31 mouse cellular contexts compared by ENCODE assay signal in genomic region chr11:120542376-120542775, GRCm38 (mm10). TPM values are rescaled to one million over a fixed set of nuclear protein-coding genes. Genes with fewer than 3 reads are reported as not detected.
DNase-seq lines count a peak whose midpoint lies in the region; ATAC-seq and TF ChIP-seq lines count a peak whose summit lies in the region.
"Had no signal": no experiment of that assay in that cellular context is flagged by ENCODE, and none has a peak within 500 bp of the region (broad histone marks: within the 10 kb centered on the region; RNA-seq: fewer than 3 reads in every experiment).

No protein-coding gene starts in this region.

- H3K9ac ChIP-seq in limb, embryonic 12.5 days (replicated peaks), result no peak overlapping the region
- H3K9ac ChIP-seq: embryonic facial prominence, embryonic 15.5 days; forebrain, embryonic 12.5 days; forebrain, postnatal 0 days; hindbrain, embryonic 15.5 days; limb, embryonic 15.5 days; liver, embryonic 14.5 days; lung, embryonic 14.5 days; midbrain, embryonic 15.5 days; neural tube, embryonic 15.5 days had no signal

- 88% methylated on average over 6 of the region's 6 CpGs for WGBS in limb, embryonic 12.5 days
- 84% methylated on average over 6 of the region's 6 CpGs for WGBS in limb, embryonic 10.5 days

- DNase-seq in gastrocnemius, adult 2 months, result no peak
- DNase-seq in gastrocnemius, adult 8-10 months (ENCODE audit: low spot score in 2 of 2), result no peak
- DNase-seq in kidney, adult 11 months, result peak; percentile 46
- DNase-seq in kidney, postnatal 4 days, result no peak
- DNase-seq in limb, embryonic 10.5 days (ENCODE audit: low spot score), result no peak
- DNase-seq in lung, postnatal 4 days, result no peak
- DNase-seq: B cell, adult 2 months; cerebellum, adult 8-10 months; cerebellum, postnatal 25 days; forebrain, postnatal 0 days; gastrocnemius, postnatal 25 days; right cerebral cortex, postnatal 14 days had no signal

- peaks cover 24% of the 10 kb centered on the region for H3K4me1 ChIP-seq in limb, embryonic 12.5 days (replicated peaks)
- peaks cover 29% of the 10 kb centered on the region for H3K4me1 ChIP-seq in limb, embryonic 10.5 days

- H3K9me3 ChIP-seq in limb, embryonic 12.5 days, result no peaks in the 10 kb centered on the region
- H3K9me3 ChIP-seq in limb, embryonic 10.5 days (replicated peaks), result no peaks in the 10 kb centered on the region
- H3K9me3 ChIP-seq: embryonic facial prominence, embryonic 10.5 days; embryonic facial prominence, embryonic 15.5 days; forebrain, embryonic 12.5 days; hindbrain, embryonic 10.5 days; hindbrain, embryonic 15.5 days; limb, embryonic 15.5 days; midbrain, embryonic 10.5 days; midbrain, embryonic 15.5 days; neural tube, embryonic 15.5 days had no signal

- intact Hi-C loops in gastrocnemius, adult 2 months (cut with DNase I), result loop anchor here (5.0 kb wide), 1 partner anchor 35 kb away; no protein-coding TSS in a partner anchor

- no peak for ATAC-seq in limb, embryonic 12.5 days (ENCODE audit: insufficient number of reproducible peaks, insufficient read depth, low FRiP score, low TSS enrichment, low read depth)
- ATAC-seq: forebrain, postnatal 0 days; inflammation-experienced regulatory T-cells, adult 6 months; midbrain, embryonic 15.5 days had no signal

- H3K4me2 ChIP-seq in limb, embryonic 12.5 days, result no peak overlapping the region
- H3K4me2 ChIP-seq: embryonic facial prominence, embryonic 15.5 days; forebrain, embryonic 12.5 days; hindbrain, embryonic 15.5 days; limb, embryonic 15.5 days; lung, embryonic 14.5 days; midbrain, embryonic 15.5 days; neural tube, embryonic 15.5 days had no signal

- H3K27ac ChIP-seq in gastrocnemius, adult 2 months, result peak overlapping the region; percentile 83
- H3K27ac ChIP-seq in limb, embryonic 12.5 days, result peak overlapping the region; percentile 4; the same call in 1 of the 2 replicates
- no peak overlapping the region for H3K27ac ChIP-seq in limb, embryonic 10.5 days
- H3K27ac ChIP-seq: embryonic facial prominence, embryonic 10.5 days; embryonic facial prominence, embryonic 15.5 days; forebrain, embryonic 12.5 days; hindbrain, embryonic 10.5 days; hindbrain, embryonic 15.5 days; layer of hippocampus, adult 2 months; limb, embryonic 15.5 days; liver, embryonic 14.5 days; midbrain, embryonic 10.5 days; midbrain, embryonic 15.5 days; neural tube, embryonic 15.5 days had no signal

- H3K4me3 ChIP-seq in gastrocnemius, adult 2 months, result no peak overlapping the region
- no peak overlapping the region for H3K4me3 ChIP-seq in limb, embryonic 12.5 days (replicated peaks)
- no peak overlapping the region for H3K4me3 ChIP-seq in limb, embryonic 10.5 days
- H3K4me3 ChIP-seq: embryonic facial prominence, embryonic 10.5 days; embryonic facial prominence, embryonic 15.5 days; forebrain, embryonic 12.5 days; hindbrain, embryonic 10.5 days; hindbrain, embryonic 15.5 days; layer of hippocampus, adult 2 months; limb, embryonic 15.5 days; midbrain, embryonic 10.5 days; midbrain, embryonic 15.5 days; neural tube, embryonic 15.5 days had no signal

- no peak for TF ChIP-seq CTCF in gastrocnemius, adult 2 months (IDR thresholded peaks at IDR 0.05)

- H3K36me3 ChIP-seq in limb, embryonic 12.5 days, result peaks cover 55% of the 10 kb centered on the region
- H3K36me3 ChIP-seq in limb, embryonic 10.5 days, result peaks cover 52% of the 10 kb centered on the region

- H3K27me3 ChIP-seq in limb, embryonic 12.5 days, result no peaks in the 10 kb centered on the region
- H3K27me3 ChIP-seq in limb, embryonic 10.5 days (ENCODE audit: low read depth, poor library complexity, severe bottlenecking), result no peaks in the 10 kb centered on the region
- H3K27me3 ChIP-seq: embryonic facial prominence, embryonic 15.5 days; forebrain, embryonic 12.5 days; hindbrain, embryonic 15.5 days; limb, embryonic 15.5 days; midbrain, embryonic 15.5 days; neural tube, embryonic 15.5 days had no signal

RNA-seq across cellular contexts. Expression of gene Mcrip1, which starts 7.2 kb away (rescaled TPM):
- 10 to 100 TPM; 21.7 to 22.1 TPM for total RNA-seq in gastrocnemius, adult 2 months (2021)
- 10 to 100 TPM; 18.6 to 20.5 (median 20.1) TPM for total RNA-seq in gastrocnemius, adult 8-10 months (2022)
- polyA plus RNA-seq in limb, embryonic 12.5 days (2016; fragmentation: Nextera tagmentation; extraction: Ambion mirVana), result 221 and 229 TPM in 2 replicates
- polyA plus RNA-seq in limb, embryonic 10.5 days (2016; fragmentation: Nextera tagmentation; extraction: Ambion mirVana), result 223 and 235 TPM in 2 replicates

RNA-seq across cellular contexts. Expression of gene Ppp1r27, which starts 8.6 kb away (rescaled TPM):
- total RNA-seq in gastrocnemius, adult 2 months (2021), result 100 to 1,000 TPM; 188 to 418 TPM
- 100 to 1,000 TPM; 157 to 382 (median 178) TPM for total RNA-seq in gastrocnemius, adult 8-10 months (2022)
- polyA plus RNA-seq in limb, embryonic 12.5 days (2016; fragmentation: Nextera tagmentation; extraction: Ambion mirVana), result not detected in 2 replicates
- polyA plus RNA-seq in limb, embryonic 10.5 days (2016; fragmentation: Nextera tagmentation; extraction: Ambion mirVana), result 0.25 and 0.26 TPM in 2 replicates
- total RNA-seq: forebrain, postnatal 0 days; layer of hippocampus, adult 2 months; layer of hippocampus, postnatal 25 days; left cerebral cortex, adult 8-10 months; left cerebral cortex, postnatal 36 days had no signal
- polyA plus RNA-seq: embryonic facial prominence, embryonic 10.5 days; forebrain, embryonic 12.5 days; forebrain, postnatal 0 days; hindbrain, embryonic 15.5 days; inflammation-experienced regulatory T-cells, adult 6 months; liver, embryonic 14.5 days; lung, embryonic 14.5 days; midbrain, embryonic 10.5 days; midbrain, embryonic 15.5 days; stomach, embryonic 14.5 days had no signal

RNA-seq across cellular contexts. Expression of gene Gcgr, which starts 11.9 kb away (rescaled TPM):
- under 1 TPM in 1 of 2 experiments, not detected in 1; 0.33 TPM for total RNA-seq in gastrocnemius, adult 2 months (2021)
- under 1 TPM in 1 of 4 experiments, not detected in 3; 0.29 TPM for total RNA-seq in gastrocnemius, adult 8-10 months (2022)
- 3.8 and 4.0 TPM in 2 replicates for polyA plus RNA-seq in limb, embryonic 12.5 days (2016; fragmentation: Nextera tagmentation; extraction: Ambion mirVana)
- 0.26 and 1.1 TPM in 2 replicates for polyA plus RNA-seq in limb, embryonic 10.5 days (2016; fragmentation: Nextera tagmentation; extraction: Ambion mirVana)
- total RNA-seq: forebrain, postnatal 0 days; layer of hippocampus, adult 2 months; left cerebral cortex, postnatal 36 days; megakaryocyte progenitor cell, adult 5-6 weeks had no signal
- polyA plus RNA-seq: inflammation-experienced regulatory T-cells, adult 6 months had no signal

RNA-seq across cellular contexts. Expression of gene P4hb, which starts 30.7 kb away (rescaled TPM):
- 100 to 1,000 TPM; 201 to 240 TPM for total RNA-seq in gastrocnemius, adult 2 months (2021)
- total RNA-seq in gastrocnemius, adult 8-10 months (2022), result 100 to 1,000 TPM; 162 to 245 (median 209) TPM
- 620 and 631 TPM in 2 replicates for polyA plus RNA-seq in limb, embryonic 12.5 days (2016; fragmentation: Nextera tagmentation; extraction: Ambion mirVana)
- 613 and 656 TPM in 2 replicates for polyA plus RNA-seq in limb, embryonic 10.5 days (2016; fragmentation: Nextera tagmentation; extraction: Ambion mirVana)

RNA-seq across cellular contexts. Expression of gene Arhgdia, which starts 39.0 kb away (rescaled TPM):
- total RNA-seq in gastrocnemius, adult 2 months (2021), result 10 to 100 TPM; 72.1 to 89.6 TPM
- 10 to 100 TPM; 74.3 to 86.2 (median 80.7) TPM for total RNA-seq in gastrocnemius, adult 8-10 months (2022)
- polyA plus RNA-seq in limb, embryonic 12.5 days (2016; fragmentation: Nextera tagmentation; extraction: Ambion mirVana), result 484 and 518 TPM in 2 replicates
- 742 and 814 TPM in 2 replicates for polyA plus RNA-seq in limb, embryonic 10.5 days (2016; fragmentation: Nextera tagmentation; extraction: Ambion mirVana)
